Mouse (Mus musculus) activated CD4-positive, CD25-positive, alpha-beta regulatory T cell, adult 4 months (primary cell): ENCODE measurements at regions not wholly inside any gene's neighbourhood (a gene's known extent, or its start where the extent isn't known, plus 50 kb on each side); places are given as distances from the start of the nearest gene placed in this dataset.

Source experiments
- ATAC-seq: one replicate; pipeline ENCODE4 v1.8.0; 2017

GRCm38 (mm10) chr4:34105251-34105650 lies 55.3 kb upstream of the Spaca1 start:
- ATAC-seq, result no peak

GRCm38 (mm10) chr4:34114323-34114722 lies 64.3 kb upstream of the Spaca1 start:
- ATAC-seq, result no peak

- ATAC-seq, result no peak
Observed at GRCm38 (mm10) chr4:34117086-34117485, 67.1 kb upstream of the Spaca1 start.

GRCm38 (mm10) chr4:34122959-34123520 lies 73.0 kb upstream of the Spaca1 start:
- no peak for ATAC-seq

GRCm38 (mm10) chr4:34128224-34128623 lies 78.2 kb upstream of the Spaca1 start:
- ATAC-seq, result no peak

- ATAC-seq, result no peak
Observed at GRCm38 (mm10) chr4:34146133-34146867, 96.3 kb upstream of the Spaca1 start.

GRCm38 (mm10) chr4:34148956-34149739 lies 99.2 kb upstream of the Spaca1 start:
- no peak for ATAC-seq

- ATAC-seq, result no peak
Observed at GRCm38 (mm10) chr4:34151605-34152347, 101.8 kb upstream of the Spaca1 start.

- ATAC-seq, result no peak
Observed at GRCm38 (mm10) chr4:34155501-34155900, 105.5 kb upstream of the Spaca1 start.

GRCm38 (mm10) chr4:34157818-34158511 lies 108.0 kb upstream of the Spaca1 start:
- no peak for ATAC-seq

GRCm38 (mm10) chr4:34171265-34171862 lies 121.4 kb upstream of the Spaca1 start:
- no peak for ATAC-seq

- no peak for ATAC-seq
Observed at GRCm38 (mm10) chr4:34172000-34172399, 122.0 kb upstream of the Spaca1 start.

GRCm38 (mm10) chr4:34177421-34177820 lies 127.4 kb upstream of the Spaca1 start:
- ATAC-seq, result no peak

GRCm38 (mm10) chr4:34186522-34186921 lies 136.5 kb upstream of the Spaca1 start:
- ATAC-seq, result no peak

- no peak for ATAC-seq
Observed at GRCm38 (mm10) chr4:34203193-34203848, 153.3 kb upstream of the Spaca1 start.

GRCm38 (mm10) chr4:34209179-34209896 lies 159.3 kb upstream of the Spaca1 start:
- ATAC-seq, result no peak

GRCm38 (mm10) chr4:34213731-34214130 lies 163.7 kb upstream of the Spaca1 start:
- no peak for ATAC-seq

GRCm38 (mm10) chr4:34214346-34214745 lies 164.4 kb upstream of the Spaca1 start:
- ATAC-seq, result no peak

- no peak for ATAC-seq
Observed at GRCm38 (mm10) chr4:34221915-34222314, 171.9 kb upstream of the Spaca1 start.

- ATAC-seq, result no peak
Observed at GRCm38 (mm10) chr4:34226089-34226840, 176.3 kb upstream of the Spaca1 start.
